Mouse (Mus musculus) lung, adult 2 months (tissue): ENCODE measurements around the gene Atp2c2. TPM values are rescaled to one million over a fixed set of nuclear protein-coding genes. Genes with fewer than 3 reads are reported as not detected.

ENCODE experiments used
- DNase-seq: peaks from one replicate; pipeline ENCODE4 v3.0.0; 2022
- H3K4me1 ChIP-seq: fragments of 200-500 bp; 2 replicates; pipeline ENCODE4 v1.6.1; 2011; ENCODE audit warnings: low read length; ENCODE audit not compliant: control insufficient read depth, insufficient read depth
- H3K4me3 ChIP-seq: fragments of 200-500 bp; replicated peaks from 2 replicates; pipeline ENCODE3; 2011; ENCODE audit warnings: low read depth, mild to moderate bottlenecking, control low read depth, low read length; ENCODE audit errors: extremely low read depth
- CTCF ChIP-seq: fragments of 200-500 bp; IDR thresholded peaks from 2 replicates; pipeline ENCODE4 v1.5.1; 2011; ENCODE audit warnings: mild to moderate bottlenecking, low read length, control low read depth; ENCODE audit not compliant: insufficient read depth
- POLR2A ChIP-seq: fragments of 200-500 bp; IDR thresholded peaks from 2 replicates; pipeline ENCODE4 v1.6.1; 2011; ENCODE audit warnings: low read depth, mild to moderate bottlenecking, control low read depth, low read length, borderline replicate concordance; ENCODE audit errors: extremely low read depth
- WGBS: fragments of 180-500 bp; shearing (Covaris S2); methylation state at CpG from one replicate; pipeline ENCODE4 v1.1.7; 2018; 5-methylcytosine and 5-hydroxymethylcytosine counted together
- polyA plus RNA-seq: library from polyadenylated mRNA; depleted of rRNA; stranded (reverse); fragments of >200 nt; gene quantifications from 2 replicates; pipeline ENCODE4 v1.2.3, GENCODE M21; 2012

Gene Atp2c2
- polyA plus RNA-seq, 1 experiment: 7.2 TPM

DNA sequence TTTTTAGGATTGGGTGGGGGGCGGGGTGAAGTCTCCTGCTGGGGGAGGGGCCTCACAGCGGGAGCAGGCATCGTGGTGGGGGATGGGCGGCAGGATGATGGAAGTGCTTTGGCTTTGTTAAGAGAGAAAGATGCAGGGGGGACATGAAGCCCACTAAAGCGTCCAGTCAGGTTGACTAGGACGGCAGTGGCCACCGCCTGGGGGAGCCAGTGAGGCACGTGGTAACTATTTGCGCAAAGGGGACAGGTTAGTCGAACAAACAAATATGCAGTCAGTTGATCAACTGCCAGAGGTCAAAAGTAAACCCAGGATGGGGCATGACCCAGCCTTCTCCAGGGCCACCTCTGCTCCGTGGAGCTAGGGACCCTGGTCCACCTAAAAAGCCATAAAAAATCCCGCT, 849 bp upstream of the Atp2c2 start:
- peak overlapping the region; percentile 47 for H3K4me3 ChIP-seq
- peak; percentile 80 for DNase-seq
- 2% methylated on average over 12 of the region's 12 CpGs for WGBS
- H3K4me1 ChIP-seq: peaks cover 6% of the 10 kb centered on the region
- no peak for TF ChIP-seq POLR2A
- peak; percentile 90 for TF ChIP-seq CTCF

- Histone ChIP-seq H3K4me3 (no peak overlapping the region), H3K4me1 (peaks cover 6% of the 10 kb centered on the region)
- DNase-seq: no peak
- TF ChIP-seq POLR2A: no peak
- no peak for TF ChIP-seq CTCF
- 28% methylated on average over 7 of the region's 7 CpGs for WGBS
Observed at GRCm38 (mm10) chr8:119702965-119703364, 3.2 kb downstream of the Atp2c2 start.

GRCm38 (mm10) chr8:119707146-119707545, 7.3 kb downstream of the Atp2c2 start:
- no peak for DNase-seq
- TF ChIP-seq POLR2A (no peak), CTCF (no peak)
- Histone ChIP-seq H3K4me1 (peaks cover 2% of the 10 kb centered on the region), H3K4me3 (no peak overlapping the region)
- WGBS: 72% methylated on average over 9 of the region's 9 CpGs

DNA sequence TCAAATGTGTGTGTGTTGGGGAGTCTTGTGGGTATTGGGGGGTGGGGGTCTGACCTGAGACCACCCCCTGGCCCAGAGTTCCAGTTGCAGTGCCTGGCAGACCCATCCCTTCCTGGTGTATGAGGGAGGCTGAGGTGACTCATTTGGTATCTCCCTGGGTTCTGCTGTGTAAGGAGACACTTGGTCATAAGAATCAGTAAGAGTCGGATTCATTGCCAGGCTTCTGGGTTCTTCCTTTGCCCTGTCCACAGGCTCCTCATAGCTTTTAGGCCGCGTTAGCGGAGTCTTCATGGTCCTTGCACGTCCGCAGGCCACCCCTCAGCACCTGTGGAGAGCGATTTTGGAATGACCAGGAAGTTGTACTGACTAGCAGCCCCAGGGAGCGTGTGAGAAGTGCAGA, 8.7 kb downstream of the Atp2c2 start:
- Histone ChIP-seq H3K4me3 (no peak overlapping the region), H3K4me1 (peaks cover 7% of the 10 kb centered on the region)
- no peak for TF ChIP-seq POLR2A
- TF ChIP-seq CTCF: no peak
- DNase-seq: no peak
- 91% methylated on average over 8 of the region's 8 CpGs for whole genome bisulfite sequencing

GRCm38 (mm10) chr8:119708878-119709702, 9.3 kb downstream of the Atp2c2 start:
- TF ChIP-seq POLR2A: no peak
- no peak for TF ChIP-seq CTCF
- DNase-seq: no peak
- H3K4me1 ChIP-seq: peaks cover 7% of the 10 kb centered on the region
- H3K4me3 ChIP-seq: no peak overlapping the region
- 55% methylated on average over 14 of the region's 14 CpGs for WGBS

DNA sequence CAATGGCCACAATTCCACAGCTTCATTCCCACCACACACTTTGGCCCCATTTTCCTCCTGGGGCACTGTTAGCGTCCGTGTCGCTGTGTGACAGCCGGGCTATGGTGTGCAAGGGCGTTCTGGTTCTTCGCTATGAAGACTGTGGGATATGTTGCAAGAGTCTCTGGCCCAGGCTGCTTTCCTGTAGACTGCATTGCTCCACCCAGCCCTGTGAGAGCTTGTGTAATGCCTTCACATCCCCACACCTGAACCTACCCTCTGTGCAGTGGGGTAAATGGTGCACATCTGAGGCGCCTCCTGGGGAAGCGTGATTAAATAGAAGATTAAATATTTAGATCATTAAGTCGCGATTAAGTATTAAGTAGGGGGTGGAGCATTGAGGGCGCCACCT, 9.9 kb downstream of the Atp2c2 start:
- peaks cover 12% of the 10 kb centered on the region for H3K4me1 ChIP-seq
- no peak for DNase-seq

DNA sequence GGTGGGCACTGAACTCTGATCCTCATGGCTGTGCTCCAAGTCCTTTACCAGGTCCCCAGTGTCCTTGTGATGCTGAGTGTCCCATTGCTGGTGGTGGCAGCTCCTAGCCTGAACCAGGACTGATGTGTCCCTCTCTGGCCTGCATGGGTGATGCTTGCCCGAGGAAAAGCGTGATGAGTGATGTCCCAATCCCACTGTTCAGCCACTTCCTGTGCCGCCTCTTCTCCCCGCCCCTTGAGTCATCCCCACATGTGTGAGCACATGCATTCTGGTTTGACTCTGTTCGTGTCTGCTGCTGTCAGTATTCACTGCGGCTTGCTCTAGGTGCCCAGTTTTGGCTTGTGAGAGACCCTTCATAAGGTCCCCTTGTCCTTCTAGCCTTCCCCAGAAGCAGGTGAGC, 12.4 kb downstream of the Atp2c2 start:
- Histone ChIP-seq H3K4me1 (peaks cover 23% of the 10 kb centered on the region), H3K4me3 (no peak overlapping the region)
- TF ChIP-seq CTCF (no peak), POLR2A (no peak)
- DNase-seq: no peak
- WGBS: 38% methylated on average over 6 of the region's 6 CpGs

More for the DNA sequence above, 9.9 kb downstream of the Atp2c2 start:
- no peak for TF ChIP-seq CTCF
- no peak for TF ChIP-seq POLR2A
- no peak overlapping the region for H3K4me3 ChIP-seq
- 61% methylated on average over 11 of the region's 11 CpGs for WGBS

GRCm38 (mm10) chr8:119713421-119713820, 13.6 kb downstream of the Atp2c2 start:
- Histone ChIP-seq H3K4me3 (no peak overlapping the region), H3K4me1 (peaks cover 30% of the 10 kb centered on the region)
- 76% methylated on average over 5 of the region's 5 CpGs for WGBS
- TF ChIP-seq POLR2A (no peak), CTCF (no peak)
- DNase-seq: no peak

DNA sequence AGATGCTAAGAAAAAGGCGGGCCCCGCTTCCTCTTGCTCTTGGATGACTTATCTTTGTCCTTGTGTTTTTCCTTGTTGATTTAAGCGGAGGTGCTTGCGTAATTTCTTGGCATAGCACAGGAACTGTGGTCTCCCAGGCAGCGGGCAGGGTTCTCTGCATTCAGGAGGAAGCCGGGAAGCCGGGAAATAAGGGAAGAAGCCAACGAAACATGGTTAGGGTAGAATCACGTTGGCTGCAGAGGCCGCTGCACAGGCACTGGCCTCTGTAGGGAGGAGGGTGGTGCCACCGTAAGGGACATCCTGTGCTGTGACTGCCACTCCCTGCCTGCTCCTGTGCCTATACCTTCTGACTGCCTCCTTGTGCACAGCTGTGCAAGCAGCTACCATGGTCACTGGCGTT, 15.4 kb downstream of the Atp2c2 start:
- TF ChIP-seq POLR2A (peak; percentile 55; the same call in 1 of the 2 replicates), CTCF (no peak)
- 10% methylated on average over 12 of the region's 12 CpGs for WGBS
- H3K4me3 ChIP-seq: no peak overlapping the region
- H3K4me1 ChIP-seq: peaks cover 30% of the 10 kb centered on the region
- peak; percentile 62 for DNase-seq

DNA sequence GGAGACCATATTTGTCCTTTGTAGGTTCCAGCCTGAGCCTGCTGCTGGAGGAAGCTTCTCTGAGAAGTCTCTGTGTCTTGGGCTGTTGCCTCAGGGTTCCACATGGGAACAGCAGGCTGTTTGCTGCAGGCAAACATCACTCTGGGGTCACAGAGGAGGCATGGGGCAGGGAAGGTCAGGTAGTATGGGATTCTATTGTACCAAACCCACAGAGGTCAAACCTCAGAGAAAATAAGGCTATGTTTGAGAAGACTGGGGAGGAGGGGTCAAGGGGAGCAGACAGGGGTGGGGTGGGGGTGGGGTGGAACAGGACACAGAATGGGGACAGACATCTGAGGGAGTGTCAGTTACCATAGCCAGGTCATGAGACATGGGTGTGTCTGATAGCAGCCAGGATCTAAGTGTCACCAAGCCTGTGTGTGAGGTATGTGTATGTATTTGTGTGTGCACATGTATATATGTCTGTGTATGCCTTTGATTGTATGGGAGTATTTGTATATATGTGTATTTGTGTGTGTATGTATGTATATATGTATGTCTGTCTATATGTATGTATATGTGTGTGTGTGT, 17.0 kb downstream of the Atp2c2 start:
- DNase-seq: no peak
- peaks cover 30% of the 10 kb centered on the region for H3K4me1 ChIP-seq
- no peak for TF ChIP-seq CTCF
- no peak overlapping the region for H3K4me3 ChIP-seq
